Mouse (Mus musculus) MEL (cell line): Measurements from ENCODE around the gene Triml2. TPM values are rescaled to one million over a fixed set of nuclear protein-coding genes. Genes with fewer than 3 reads are reported as not detected.

Experiments used
- DNase-seq: peaks from one replicate; pipeline ENCODE4 v3.0.0; 2011; ENCODE audit warnings: low read depth, low spot score
- H3K27ac ChIP-seq: 2 replicates; pipeline ENCODE4 v1.5.1; 2012; ENCODE audit warnings: low read depth, mild to moderate bottlenecking, control low read depth, low read length, moderate library complexity; ENCODE audit not compliant: control insufficient read depth
- H3K27me3 ChIP-seq, 2 experiments: fragments of 150-350 bp in 1 of 2; sonication (generic) in 1 of 2; 2 replicates each; pipeline ENCODE4 v1.6.1; 2012; ENCODE audit warnings: low read length in 2 of 2, mild to moderate bottlenecking in 2 of 2, improper control_type of control experiment in 1 of 2, moderate library complexity in 1 of 2; ENCODE audit not compliant: insufficient read depth in 2 of 2, control insufficient read depth in 1 of 2
- H3K36me3 ChIP-seq, 2 experiments: 2 replicates each; pipeline ENCODE4 v1.6.1; 2012 to 2014; ENCODE audit warnings: low read length in 2 of 2, improper control_type of control experiment in 1 of 2, inconsistent platforms in 1 of 2, mild to moderate bottlenecking in 1 of 2; ENCODE audit not compliant: insufficient read depth in 2 of 2, control insufficient read depth in 1 of 2
- H3K4me1 ChIP-seq, 2 experiments: fragments of 150-350 bp in 1 of 2; sonication (generic) in 1 of 2; 2 replicates each; pipeline ENCODE4 v1.6.1; 2012; ENCODE audit warnings: low read length in 2 of 2, improper control_type of control experiment in 1 of 2, mild to moderate bottlenecking in 1 of 2; ENCODE audit not compliant: insufficient read depth in 2 of 2, control insufficient read depth in 1 of 2
- H3K4me3 ChIP-seq, 2 experiments: fragments of 150-350 bp in 1 of 2; sonication (generic) in 1 of 2; 2 replicates each; pipeline ENCODE4 v1.5.1; 2012; ENCODE audit warnings: low read depth in 2 of 2, low read length in 2 of 2, mild to moderate bottlenecking in 2 of 2, moderate library complexity in 2 of 2, control low read depth in 1 of 2, improper control_type of control experiment in 1 of 2; ENCODE audit not compliant: control insufficient read depth in 1 of 2, insufficient read depth in 1 of 2
- H3K79me2 ChIP-seq: 2 replicates; pipeline ENCODE4 v1.6.1; 2012; ENCODE audit warnings: mild to moderate bottlenecking, low read length, moderate library complexity; ENCODE audit not compliant: control insufficient read depth, poor library complexity, insufficient read depth
- H3K9ac ChIP-seq: 2 replicates; pipeline ENCODE4 v1.6.1; 2012; ENCODE audit warnings: low read depth, mild to moderate bottlenecking, control low read depth, low read length, moderate library complexity; ENCODE audit not compliant: control insufficient read depth, poor library complexity, severe bottlenecking
- H3K9me3 ChIP-seq: fragments of 150-350 bp; sonication (generic); replicated peaks from 2 replicates; pipeline ENCODE4 v1.6.1; 2012; ENCODE audit warnings: mild to moderate bottlenecking, low read length, improper control_type of control experiment, moderate library complexity; ENCODE audit not compliant: insufficient read depth
- CHD1 ChIP-seq: IDR thresholded peaks from 2 replicates; pipeline ENCODE4 v1.6.1; 2012; ENCODE audit warnings: low read depth, mild to moderate bottlenecking, inconsistent platforms, low read length, improper control_type of control experiment
- CHD2 ChIP-seq: IDR thresholded peaks from 2 replicates; pipeline ENCODE4 v1.6.1; 2011; ENCODE audit warnings: low read length, improper control_type of control experiment
- CTCF ChIP-seq, 3 experiments: IDR thresholded peaks in 2 of 3; conservative IDR thresholded peaks in 1 of 3; 2 replicates each; pipeline ENCODE4 v1.5.1; 2011 to 2012; ENCODE audit warnings: low read length in 3 of 3, low read depth in 2 of 3, mild to moderate bottlenecking in 2 of 3, improper control_type of control experiment in 1 of 3, inconsistent platforms in 1 of 3, mixed read lengths in 1 of 3, moderate library complexity in 1 of 3; ENCODE audit not compliant: control insufficient read depth in 1 of 3, insufficient read depth in 1 of 3, poor library complexity in 1 of 3, severe bottlenecking in 1 of 3
- E2F4 ChIP-seq: IDR thresholded peaks from 2 replicates; pipeline ENCODE4 v1.6.1; 2011; ENCODE audit warnings: low read depth, low read length, improper control_type of control experiment, borderline replicate concordance
- ETS1 ChIP-seq: IDR thresholded peaks from 2 replicates; pipeline ENCODE4 v1.6.1; 2012; ENCODE audit warnings: low read depth, mild to moderate bottlenecking, inconsistent platforms, low read length, improper control_type of control experiment, moderate library complexity
- GABPA ChIP-seq: IDR thresholded peaks from 2 replicates; pipeline ENCODE4 v1.6.1; 2012; ENCODE audit warnings: low read depth, mild to moderate bottlenecking, inconsistent platforms, low read length, improper control_type of control experiment, moderate library complexity
- JUND ChIP-seq: IDR thresholded peaks from 2 replicates; pipeline ENCODE4 v1.6.1; 2011; ENCODE audit warnings: low read depth, mild to moderate bottlenecking, improper control_type of control experiment, low read length
- KAT2A ChIP-seq: conservative IDR thresholded peaks from 2 replicates; pipeline ENCODE4 v1.6.1; 2012; ENCODE audit warnings: low read depth, low read length, improper control_type of control experiment, inconsistent platforms
- MAX ChIP-seq: IDR thresholded peaks from 2 replicates; pipeline ENCODE4 v1.6.1; 2011; ENCODE audit warnings: low read length, improper control_type of control experiment
- MEF2A ChIP-seq: IDR thresholded peaks from 2 replicates; pipeline ENCODE4 v1.6.1; 2014; ENCODE audit warnings: low read depth, mild to moderate bottlenecking, inconsistent platforms, low read length, improper control_type of control experiment; ENCODE audit not compliant: poor library complexity, insufficient replicate concordance, severe bottlenecking; ENCODE audit errors: extremely low read depth
- MXI1 ChIP-seq: IDR thresholded peaks from 2 replicates; pipeline ENCODE4 v1.6.1; 2011; ENCODE audit warnings: mild to moderate bottlenecking, low read depth, low read length, improper control_type of control experiment
- MYB ChIP-seq: IDR thresholded peaks from 2 replicates; pipeline ENCODE4 v1.6.1; 2011; ENCODE audit warnings: mild to moderate bottlenecking, low read depth, low read length, improper control_type of control experiment
- NELFE ChIP-seq: IDR thresholded peaks from 2 replicates; pipeline ENCODE4 v1.6.1; 2011; ENCODE audit warnings: low read depth, low read length, improper control_type of control experiment
- NRF1 ChIP-seq: IDR thresholded peaks from 2 replicates; pipeline ENCODE4 v1.6.1; 2014; ENCODE audit warnings: low read depth, mild to moderate bottlenecking, inconsistent platforms, low read length, improper control_type of control experiment, moderate library complexity; ENCODE audit not compliant: poor library complexity, insufficient read depth, severe bottlenecking
- POLR2AphosphoS2 ChIP-seq: IDR thresholded peaks from 2 replicates; pipeline ENCODE4 v1.6.1; 2011; ENCODE audit warnings: low read length, improper control_type of control experiment
- POLR2AphosphoS5 ChIP-seq: IDR thresholded peaks from 2 replicates; pipeline ENCODE4 v1.6.1; 2012; ENCODE audit warnings: low read depth, borderline replicate concordance, mild to moderate bottlenecking, inconsistent platforms, low read length, moderate library complexity, mixed read lengths
- RAD21 ChIP-seq: IDR thresholded peaks from 2 replicates; pipeline ENCODE4 v1.6.1; 2011; ENCODE audit warnings: mild to moderate bottlenecking, low read depth, low read length, improper control_type of control experiment
- RCOR1 ChIP-seq: IDR thresholded peaks from 2 replicates; pipeline ENCODE4 v1.6.1; 2012; ENCODE audit warnings: low read depth, mild to moderate bottlenecking, inconsistent platforms, low read length, improper control_type of control experiment
- TCF12 ChIP-seq: IDR thresholded peaks from 2 replicates; pipeline ENCODE4 v1.6.1; 2014; ENCODE audit warnings: low read depth, mild to moderate bottlenecking, inconsistent platforms, low read length, improper control_type of control experiment, moderate library complexity
- UBTF ChIP-seq: IDR thresholded peaks from 2 replicates; pipeline ENCODE4 v1.6.1; 2012; ENCODE audit warnings: low read depth, mild to moderate bottlenecking, inconsistent platforms, low read length, improper control_type of control experiment, moderate library complexity, borderline replicate concordance; ENCODE audit not compliant: insufficient read depth
- USF1 ChIP-seq: IDR thresholded peaks from 2 replicates; pipeline ENCODE4 v1.6.1; 2014; ENCODE audit warnings: low read depth, mild to moderate bottlenecking, inconsistent platforms, low read length, improper control_type of control experiment, moderate library complexity
- ZMIZ1 ChIP-seq: IDR thresholded peaks from 2 replicates; pipeline ENCODE4 v1.6.1; 2012; ENCODE audit warnings: low read depth, mild to moderate bottlenecking, inconsistent platforms, low read length, improper control_type of control experiment, moderate library complexity
- ZNF384 ChIP-seq: IDR thresholded peaks from 2 replicates; pipeline ENCODE4 v1.6.1; 2012; ENCODE audit warnings: low read depth, mild to moderate bottlenecking, inconsistent platforms, low read length, improper control_type of control experiment
- polyA plus RNA-seq, 2 experiments: library from polyadenylated mRNA; stranded (reverse) in 1 of 2; unstranded in 1 of 2; fragments of >175 nt in 1 of 2; fragments of >200 nt in 1 of 2; gene quantifications; 2 replicates each; pipeline versions ENCODE4 v1.2.1 to v1.2.4; 2012; ENCODE audit warnings: low replicate concordance in 2 of 2, low read depth in 1 of 2; ENCODE audit not compliant: insufficient read length in 2 of 2, insufficient read depth in 1 of 2, missing spikeins in 1 of 2
- total RNA-seq: library from RNA; depleted of rRNA; stranded (reverse); fragments of 300-350 nt; gene quantifications from 2 replicates; pipeline ENCODE4 v1.2.3, GENCODE M21; 2012

The Triml2 gene
- total and polyA plus RNA-seq, 3 experiments, result not detected

GRCm38 (mm10) chr8:43179189-43179588 lies 1.2 kb upstream of the Triml2 start:
- no peak overlapping the region for H3K27ac ChIP-seq
- TF ChIP-seq UBTF, result no peak
- TF ChIP-seq USF1, result no peak
- TF ChIP-seq NELFE, result no peak
- no peak for TF ChIP-seq ZNF384
- TF ChIP-seq MAX, result no peak
- TF ChIP-seq KAT2A, result no peak
- TF ChIP-seq GABPA, result no peak
- no peak for TF ChIP-seq MYB
- no peak for TF ChIP-seq JUND
- no peak for TF ChIP-seq RCOR1
- no peak for TF ChIP-seq TCF12
- no peak for TF ChIP-seq POLR2AphosphoS5
- no peak for TF ChIP-seq MEF2A
- no peak overlapping the region for H3K4me3 ChIP-seq
- H3K9ac ChIP-seq, result no peak overlapping the region
- H3K79me2 ChIP-seq, result no peaks in the 10 kb centered on the region
- H3K9me3 ChIP-seq, result no peaks in the 10 kb centered on the region
- no peak for DNase-seq
- H3K27me3 ChIP-seq, result no peaks in the 10 kb centered on the region
- H3K4me1 ChIP-seq, result no peaks in the 10 kb centered on the region
- H3K36me3 ChIP-seq, result no peaks in the 10 kb centered on the region

- H3K4me1 ChIP-seq, result no peaks in the 10 kb centered on the region
- H3K36me3 ChIP-seq, result no peaks in the 10 kb centered on the region
- H3K9ac ChIP-seq, result no peak overlapping the region
- TF ChIP-seq UBTF, result no peak
- no peak for TF ChIP-seq POLR2AphosphoS2
- no peak for TF ChIP-seq ETS1
- TF ChIP-seq MYB, result no peak
- TF ChIP-seq TCF12, result no peak
- no peak for TF ChIP-seq USF1
- TF ChIP-seq MAX, result no peak
- no peak for TF ChIP-seq CTCF (IDR thresholded peaks at IDR 0.05 in 2 of 3, conservative IDR thresholded peaks at IDR 0.05 in 1 of 3; ENCODE audit: control insufficient read depth in 1 of 3, insufficient read depth in 1 of 3, low read depth in 2 of 3, low read length in 3 of 3, poor library complexity in 1 of 3, severe bottlenecking in 1 of 3)
- TF ChIP-seq GABPA, result no peak
- no peak for TF ChIP-seq MXI1
- TF ChIP-seq NRF1, result no peak
- TF ChIP-seq CHD2, result no peak
- TF ChIP-seq MEF2A, result no peak
- TF ChIP-seq RAD21, result no peak
- no peak for TF ChIP-seq E2F4
- TF ChIP-seq ZMIZ1, result no peak
- no peak for TF ChIP-seq CHD1
- no peak overlapping the region for H3K4me3 ChIP-seq
- no peaks in the 10 kb centered on the region for H3K27me3 ChIP-seq
- H3K79me2 ChIP-seq, result no peaks in the 10 kb centered on the region
- no peak for DNase-seq
- H3K27ac ChIP-seq, result no peak overlapping the region
- H3K9me3 ChIP-seq, result no peaks in the 10 kb centered on the region
Observed at GRCm38 (mm10) chr8:43182281-43182680, 1.9 kb downstream of the Triml2 start.
